Mouse (Mus musculus): Measurements from ENCODE around the gene Fam186b. TPM values are rescaled to one million over a fixed set of nuclear protein-coding genes. Genes with fewer than 3 reads are reported as not detected.
A peak's percentile ranks its signal among the peaks of the same experiment; 100 is the strongest.

Gene Fam186b
- total RNA-seq, 2 experiments from 2014 or later, result not detected

- ATAC-seq (replicated peaks; ENCODE audit: poor library complexity, severe bottlenecking), result no peak
Observed at GRCm38 (mm10) chr15:99320978-99321377, 25.3 kb upstream of the Fam186b start.

- ATAC-seq (replicated peaks; ENCODE audit: poor library complexity, severe bottlenecking), result no peak
Observed at GRCm38 (mm10) chr15:99320168-99320674, 24.5 kb upstream of the Fam186b start.

GRCm38 (mm10) chr15:99319411-99319871 lies 23.8 kb upstream of the Fam186b start:
- ATAC-seq (replicated peaks; ENCODE audit: poor library complexity, severe bottlenecking), result no peak

GRCm38 (mm10) chr15:99318861-99319410 lies 23.2 kb upstream of the Fam186b start:
- ATAC-seq (replicated peaks; ENCODE audit: poor library complexity, severe bottlenecking), result no peak

- no peak for ATAC-seq (replicated peaks; ENCODE audit: poor library complexity, severe bottlenecking)
Observed at GRCm38 (mm10) chr15:99318071-99318470, 22.4 kb upstream of the Fam186b start.

GRCm38 (mm10) chr15:99317267-99317651 lies 21.6 kb upstream of the Fam186b start:
- no peak; the same call in 1 of the 2 replicates for ATAC-seq (replicated peaks; ENCODE audit: poor library complexity, severe bottlenecking)

- peak; percentile 61 for ATAC-seq (replicated peaks; ENCODE audit: poor library complexity, severe bottlenecking)
Observed at GRCm38 (mm10) chr15:99316314-99317266, 20.9 kb upstream of the Fam186b start.

GRCm38 (mm10) chr15:99314891-99315290 lies 19.2 kb upstream of the Fam186b start:
- no peak for ATAC-seq (replicated peaks; ENCODE audit: poor library complexity, severe bottlenecking)

- ATAC-seq (replicated peaks; ENCODE audit: poor library complexity, severe bottlenecking), result no peak
Observed at GRCm38 (mm10) chr15:99310617-99311016, 14.9 kb upstream of the Fam186b start.

- no peak for ATAC-seq (replicated peaks; ENCODE audit: poor library complexity, severe bottlenecking)
Observed at GRCm38 (mm10) chr15:99309549-99309948, 13.9 kb upstream of the Fam186b start.

- no peak for ATAC-seq (replicated peaks; ENCODE audit: poor library complexity, severe bottlenecking)
Observed at GRCm38 (mm10) chr15:99307476-99307875, 11.8 kb upstream of the Fam186b start.

GRCm38 (mm10) chr15:99296213-99296612 lies 525 bp upstream of the Fam186b start:
- no peak for ATAC-seq (replicated peaks; ENCODE audit: poor library complexity, severe bottlenecking)

GRCm38 (mm10) chr15:99294813-99295374 lies 794 bp downstream of the Fam186b start, which contains the start of gene Prpf40b:
TSS of gene Prpf40b (plus strand) at chr15:99295087.
- peak; percentile 90 for ATAC-seq (replicated peaks; ENCODE audit: poor library complexity, severe bottlenecking)

- ATAC-seq (replicated peaks; ENCODE audit: poor library complexity, severe bottlenecking), result no peak
Observed at GRCm38 (mm10) chr15:99294287-99294686, 1.4 kb downstream of the Fam186b start.

- ATAC-seq (replicated peaks; ENCODE audit: poor library complexity, severe bottlenecking), result no peak
Observed at GRCm38 (mm10) chr15:99290586-99290985, 5.1 kb downstream of the Fam186b start.

- ATAC-seq (replicated peaks; ENCODE audit: poor library complexity, severe bottlenecking), result no peak
Observed at GRCm38 (mm10) chr15:99285189-99285535, 10.5 kb downstream of the Fam186b start.

- peak; percentile 96 for ATAC-seq (replicated peaks; ENCODE audit: poor library complexity, severe bottlenecking)
Observed at GRCm38 (mm10) chr15:99284527-99285188, 11.0 kb downstream of the Fam186b start.

- no peak for ATAC-seq (replicated peaks; ENCODE audit: poor library complexity, severe bottlenecking)
Observed at GRCm38 (mm10) chr15:99283456-99283855, 12.2 kb downstream of the Fam186b start.

- ATAC-seq (replicated peaks; ENCODE audit: poor library complexity, severe bottlenecking), result no peak
Observed at GRCm38 (mm10) chr15:99278271-99278670, 17.4 kb downstream of the Fam186b start.

- no peak for ATAC-seq (replicated peaks; ENCODE audit: poor library complexity, severe bottlenecking)
Observed at GRCm38 (mm10) chr15:99276095-99276494, 19.6 kb downstream of the Fam186b start.

All from granulocyte monocyte progenitor cell, adult 5-6 weeks (primary cell).